Mouse (Mus musculus): ENCODE measurements at regions not wholly inside any gene's neighbourhood (a gene's known extent, or its start where the extent isn't known, plus 50 kb on each side); places are given as distances from the start of the nearest gene placed in this dataset.

GRCm38 (mm10) chr4:87670167-87670566 lies 363.0 kb downstream of the Mllt3 start:
- TF ChIP-seq ZC3H11A (IDR thresholded peaks at IDR 0.05; ENCODE audit: low read depth, low read length) (no peak), CTCF (conservative IDR thresholded peaks at IDR 0.05 in 1 of 2, IDR thresholded peaks at IDR 0.05 in 1 of 2; ENCODE audit: low read depth in 2 of 2, low read length in 2 of 2) (no peak), EP300 (IDR thresholded peaks at IDR 0.05; ENCODE audit: low read length) (no peak), POLR2A (IDR thresholded peaks at IDR 0.05; ENCODE audit: low read depth, low read length) (no peak), ETS1 (conservative IDR thresholded peaks at IDR 0.05; ENCODE audit: low read depth, low read length) (no peak), HCFC1 (IDR thresholded peaks at IDR 0.05; ENCODE audit: low read depth, low read length) (no peak), MAZ (IDR thresholded peaks at IDR 0.05; ENCODE audit: low read depth, low read length) (no peak), E2F4 (IDR thresholded peaks at IDR 0.05; ENCODE audit: insufficient replicate concordance, low read depth, low read length) (no peak), ZMIZ1 (IDR thresholded peaks at IDR 0.05; ENCODE audit: low read depth, low read length) (no peak), ZNF384 (IDR thresholded peaks at IDR 0.05; ENCODE audit: low read depth, low read length) (no peak), TCF12 (IDR thresholded peaks at IDR 0.05; ENCODE audit: low read depth, low read length) (no peak), USF1 (IDR thresholded peaks at IDR 0.05; ENCODE audit: low read depth, low read length) (no peak)
